Comparison of ENCODE assay signal across 7 mouse cellular contexts in genomic region chr16:18249364-18249967, GRCm38 (mm10). TPM values are rescaled to one million over a fixed set of nuclear protein-coding genes. Genes with fewer than 3 reads are reported as not detected.
DNase-seq lines count a peak whose midpoint lies in the region; ATAC-seq and TF ChIP-seq lines count a peak whose summit lies in the region.

No protein-coding gene starts in this region.

- no peak for DNase-seq in ES-E14 (ENCODE audit: low read depth, low spot score)
- peak; percentile 51 to 60 for DNase-seq in adrenal gland, postnatal 36 days
- peak; percentile 49 for DNase-seq in hindbrain, embryonic 11.5 days (ENCODE audit: low spot score)
- DNase-seq in left cerebral cortex, postnatal 14 days (ENCODE audit: low spot score in 2 of 2), result peak; percentile 58 to 62
- peak; percentile 49 for DNase-seq in right cerebral cortex, postnatal 25 days

- H3K27me3 ChIP-seq in hindbrain, embryonic 11.5 days (ENCODE audit: control insufficient read depth, insufficient read depth, low read length), result no peaks in the 10 kb centered on the region

- H3K27ac ChIP-seq in ES-E14 (ENCODE audit: insufficient read depth, low read depth, low read length, poor library complexity, severe bottlenecking), result peak overlapping the region; percentile 37; the same call in 1 of the 2 replicates
- peak overlapping the region; percentile 89 for H3K27ac ChIP-seq in hindbrain, embryonic 11.5 days (ENCODE audit: low read depth, low read length)

- no peaks in the 10 kb centered on the region for H3K9me3 ChIP-seq in ES-E14 (ENCODE audit: control insufficient read depth, insufficient read depth, low read depth, low read length)
- no peaks in the 10 kb centered on the region for H3K9me3 ChIP-seq in hindbrain, embryonic 11.5 days (ENCODE audit: control insufficient read depth, low read length)

- in situ Hi-C loops in ES-E14 (cut with MboI; ENCODE audit: low sequenced_read_pairs in 2 of 2, unreplicated experiment in 2 of 2), result no loop called here

- intact Hi-C loops in left cerebral cortex, postnatal 14 days (cut with DNase I), result no loop called here

- H3K4me1 ChIP-seq in ES-E14 (ENCODE audit: control insufficient read depth in 2 of 2, insufficient read depth in 2 of 2, low read length in 2 of 2, poor library complexity in 1 of 2), result peaks cover 3 to 16% of the 10 kb centered on the region in 2 experiments
- peaks cover 9% of the 10 kb centered on the region for H3K4me1 ChIP-seq in hindbrain, embryonic 11.5 days (replicated peaks; ENCODE audit: control insufficient read depth, insufficient read depth, low read length)

- WGBS in hindbrain, embryonic 11.5 days, result 9% methylated on average over 27 of the region's 27 CpGs

- H3K36me3 ChIP-seq in ES-E14 (ENCODE audit: control insufficient read depth, insufficient read depth, low read length, poor library complexity, severe bottlenecking), result peaks cover 53% of the 10 kb centered on the region
- H3K36me3 ChIP-seq in hindbrain, embryonic 11.5 days (ENCODE audit: control insufficient read depth, insufficient read depth, low read length), result 0 out of 2 replicates have a peak, but pooled peaks cover 19% of the 10 kb centered on the region

- ATAC-seq in erythroblast, adult 5-6 weeks (replicated peaks; ENCODE audit: low FRiP score, poor library complexity, severe bottlenecking), result peak; percentile 23
- ATAC-seq in hindbrain, embryonic 11.5 days (ENCODE audit: low FRiP score), result peak; percentile 41; the same call in 1 of the 2 replicates
- peak; percentile 66 for ATAC-seq in megakaryocyte, adult 5-6 weeks (ENCODE audit: poor library complexity, severe bottlenecking)

- peak overlapping the region; percentile 89 for H3K9ac ChIP-seq in ES-E14 (ENCODE audit: insufficient read depth, low read depth, low read length, poor library complexity, severe bottlenecking)
- H3K9ac ChIP-seq in hindbrain, embryonic 11.5 days (ENCODE audit: low read depth, low read length), result peak overlapping the region; percentile 89

- peak overlapping the region; percentile 82 to 90 for H3K4me3 ChIP-seq in ES-E14 (ENCODE audit: insufficient read depth in 1 of 2, low read depth in 1 of 2, low read length in 2 of 2, poor library complexity in 1 of 2, severe bottlenecking in 1 of 2)
- H3K4me3 ChIP-seq in hindbrain, embryonic 11.5 days (ENCODE audit: low read depth, low read length), result peak overlapping the region; percentile 94

- peak overlapping the region; percentile 80 for H3K4me2 ChIP-seq in hindbrain, embryonic 11.5 days (replicated peaks; ENCODE audit: low read depth, low read length)

TF ChIP-seq in ES-E14, 5 proteins besides CTCF, POLR2A, EP300 and RAD21:
- TF ChIP-seq ZC3H11A (IDR thresholded peaks at IDR 0.05; ENCODE audit: borderline replicate concordance, low read depth, low read length) (no peak), ZNF384 (IDR thresholded peaks at IDR 0.05; ENCODE audit: low read depth, low read length) (no peak), MAFK (IDR thresholded peaks at IDR 0.05; ENCODE audit: insufficient read depth, low read depth, low read length) (no peak), HCFC1 (IDR thresholded peaks at IDR 0.05; ENCODE audit: borderline replicate concordance, insufficient read depth, low read length) (no peak), CHD2 (IDR thresholded peaks at IDR 0.05; ENCODE audit: low read depth, low read length) (no peak)

RNA-seq across cellular contexts. Expression of gene Ranbp1, which starts 0.9 kb away (rescaled TPM):
- 302 and 410 TPM in 2 replicates for total RNA-seq in ES-E14 (2012; rRNA removed)
- total RNA-seq in adrenal gland, postnatal 36 days (2021), result 100 to 1,000 TPM; 137 to 164 TPM
- 74.6 and 96.3 TPM in 2 replicates for total RNA-seq in erythroblast, adult 5-6 weeks (2015; ENCODE audit: low replicate concordance)
- 83.7 and 90.7 TPM in 2 replicates for total RNA-seq in erythroblast, adult 5-6 weeks (2017; ENCODE audit: low replicate concordance)
- 1,115 and 1,160 TPM in 2 replicates for polyA plus RNA-seq in hindbrain, embryonic 11.5 days (2014; fragmentation: Nextera tagmentation; extraction: Ambion mirVana)
- total RNA-seq in left cerebral cortex, postnatal 14 days (2021), result 100 to 1,000 TPM in 1 of 2 experiments, 10 to 100 TPM in 1; 88.1 to 106 TPM
- total RNA-seq in megakaryocyte, adult 5-6 weeks (2015), result 222 and 262 TPM in 2 replicates
- total RNA-seq in megakaryocyte, adult 5-6 weeks (2017), result 251 and 278 TPM in 2 replicates

RNA-seq across cellular contexts. Expression of gene Trmt2a, which starts 1.0 kb away (rescaled TPM):
- total RNA-seq in ES-E14 (2012; rRNA removed), result 99.3 and 102 TPM in 2 replicates
- total RNA-seq in adrenal gland, postnatal 36 days (2021), result 10 to 100 TPM; 46.5 to 47.1 TPM
- total RNA-seq in erythroblast, adult 5-6 weeks (2015; ENCODE audit: low replicate concordance), result 20.9 and 48.0 TPM in 2 replicates
- total RNA-seq in erythroblast, adult 5-6 weeks (2017; ENCODE audit: low replicate concordance), result 16.4 and 19.1 TPM in 2 replicates
- polyA plus RNA-seq in hindbrain, embryonic 11.5 days (2014; fragmentation: Nextera tagmentation; extraction: Ambion mirVana), result 77.0 and 85.0 TPM in 2 replicates
- 10 to 100 TPM; 42.1 to 50.2 TPM for total RNA-seq in left cerebral cortex, postnatal 14 days (2021)
- 62.8 and 73.1 TPM in 2 replicates for total RNA-seq in megakaryocyte, adult 5-6 weeks (2015)
- total RNA-seq in megakaryocyte, adult 5-6 weeks (2017), result 48.8 and 69.0 TPM in 2 replicates

RNA-seq across cellular contexts. Expression of gene Gm49776, which starts 8.7 kb away (rescaled TPM):
- total RNA-seq in ES-E14 (2012; rRNA removed), result 0.63 and 1.7 TPM in 2 replicates
- total RNA-seq in adrenal gland, postnatal 36 days (2021), result under 1 TPM in 1 of 2 experiments, not detected in 1; 0.86 TPM
- total RNA-seq in erythroblast, adult 5-6 weeks (2015; ENCODE audit: low replicate concordance), result not detected in 2 replicates
- total RNA-seq in erythroblast, adult 5-6 weeks (2017; ENCODE audit: low replicate concordance), result not detected in 2 replicates
- 1.4 and 1.6 TPM in 2 replicates for polyA plus RNA-seq in hindbrain, embryonic 11.5 days (2014; fragmentation: Nextera tagmentation; extraction: Ambion mirVana)
- not detected for total RNA-seq in left cerebral cortex, postnatal 14 days (2021)
- not detected in 2 replicates for total RNA-seq in megakaryocyte, adult 5-6 weeks (2015)
- not detected in 2 replicates for total RNA-seq in megakaryocyte, adult 5-6 weeks (2017)

RNA-seq across cellular contexts. Expression of gene Zdhhc8, which starts 14.5 kb away (rescaled TPM):
- 16.2 and 17.0 TPM in 2 replicates for total RNA-seq in ES-E14 (2012; rRNA removed)
- total RNA-seq in adrenal gland, postnatal 36 days (2021), result 10 to 100 TPM; 20.2 to 23.1 TPM
- total RNA-seq in erythroblast, adult 5-6 weeks (2015; ENCODE audit: low replicate concordance), result 1.5 and 3.1 TPM in 2 replicates
- 0.26 and 0.56 TPM in 2 replicates for total RNA-seq in erythroblast, adult 5-6 weeks (2017; ENCODE audit: low replicate concordance)
- 7.5 and 8.3 TPM in 2 replicates for polyA plus RNA-seq in hindbrain, embryonic 11.5 days (2014; fragmentation: Nextera tagmentation; extraction: Ambion mirVana)
- 100 to 1,000 TPM; 151 to 155 TPM for total RNA-seq in left cerebral cortex, postnatal 14 days (2021)
- 5.1 and 5.8 TPM in 2 replicates for total RNA-seq in megakaryocyte, adult 5-6 weeks (2015)
- total RNA-seq in megakaryocyte, adult 5-6 weeks (2017), result 2.2 and 4.0 TPM in 2 replicates

RNA-seq across cellular contexts. Expression of gene Ccdc188, which starts 31.8 kb away (rescaled TPM):
- not detected in 2 replicates for total RNA-seq in ES-E14 (2012; rRNA removed)
- not detected for total RNA-seq in adrenal gland, postnatal 36 days (2021)
- not detected in 2 replicates for total RNA-seq in erythroblast, adult 5-6 weeks (2015; ENCODE audit: low replicate concordance)
- not detected in 2 replicates for total RNA-seq in erythroblast, adult 5-6 weeks (2017; ENCODE audit: low replicate concordance)
- not detected in 2 replicates for polyA plus RNA-seq in hindbrain, embryonic 11.5 days (2014; fragmentation: Nextera tagmentation; extraction: Ambion mirVana)
- not detected for total RNA-seq in left cerebral cortex, postnatal 14 days (2021)
- not detected in 2 replicates for total RNA-seq in megakaryocyte, adult 5-6 weeks (2015)
- not detected in 2 replicates for total RNA-seq in megakaryocyte, adult 5-6 weeks (2017)
